Mouse (Mus musculus): Measurements from ENCODE around the gene Cnbp.

Cnbp gene

GRCm38 (mm10) chr6:87814486-87814885 lies 36.4 kb downstream of the Cnbp start:
- Histone ChIP-seq H3K4me1 (replicated peaks; ENCODE audit: low read depth, low read length) (peaks cover 32% of the 10 kb centered on the region), H3K9me3 (ENCODE audit: low read length) (no peaks in the 10 kb centered on the region), H3K4me3 (replicated peaks; ENCODE audit: low read length) (no peak overlapping the region), H3K27me3 (ENCODE audit: insufficient read depth, low read length) (peaks cover 20% of the 10 kb centered on the region), H3K36me3 (ENCODE audit: insufficient read depth, low read length) (peaks cover 62% of the 10 kb centered on the region)
- TF ChIP-seq POU5F1 (IDR thresholded peaks at IDR 0.05; ENCODE audit: borderline replicate concordance, low read length) = no peak

GRCm38 (mm10) chr6:87812656-87813055 lies 38.2 kb downstream of the Cnbp start:
- no peak for TF ChIP-seq NANOG (IDR thresholded peaks at IDR 0.05; ENCODE audit: borderline replicate concordance, low read length)
- TF ChIP-seq CTCF (conservative IDR thresholded peaks at IDR 0.05; ENCODE audit: low read length) = no peak
- TF ChIP-seq POU5F1 (IDR thresholded peaks at IDR 0.05; ENCODE audit: borderline replicate concordance, low read length) = no peak
- Histone ChIP-seq H3K9me3 (ENCODE audit: low read length) (no peaks in the 10 kb centered on the region), H3K4me1 (replicated peaks; ENCODE audit: low read depth, low read length) (peaks cover 29% of the 10 kb centered on the region), H3K4me3 (replicated peaks; ENCODE audit: low read length) (peak overlapping the region; percentile 90), H3K27me3 (ENCODE audit: insufficient read depth, low read length) (peaks cover 23% of the 10 kb centered on the region), H3K36me3 (ENCODE audit: insufficient read depth, low read length) (peaks cover 47% of the 10 kb centered on the region)

DNA sequence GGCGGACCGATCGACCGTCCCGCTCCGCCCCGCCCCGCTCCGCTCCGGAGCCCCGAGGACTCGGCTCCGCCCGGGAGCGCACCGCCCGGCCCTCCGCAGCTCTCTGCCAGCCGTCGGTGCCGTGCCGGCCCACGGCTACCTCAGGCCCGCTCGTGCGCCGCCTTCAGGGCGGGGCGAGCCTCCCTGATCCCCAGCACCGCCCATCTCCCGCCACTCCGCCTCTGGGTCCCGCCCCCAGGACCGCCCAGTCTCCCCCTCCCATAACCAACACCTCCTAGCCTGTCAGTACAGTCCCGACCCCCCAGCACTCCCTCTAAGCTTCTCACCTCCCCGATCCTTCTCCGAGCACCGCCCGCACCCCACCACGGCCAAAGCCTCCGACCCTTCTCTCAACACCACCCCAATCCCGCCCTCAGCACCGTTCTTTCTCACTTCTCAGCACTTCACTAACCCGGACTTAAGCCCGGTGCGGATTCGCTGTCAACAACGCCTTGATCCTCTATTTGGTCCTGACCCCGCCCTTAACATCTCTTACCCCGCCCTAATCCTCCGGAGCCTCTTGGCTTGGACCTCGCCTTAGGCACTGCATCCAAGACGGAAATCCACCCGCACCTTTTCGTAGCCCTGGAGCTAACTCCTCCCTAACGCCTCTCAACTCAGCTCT lies 39.1 kb downstream of the Cnbp start, which contains the start of gene Rab43:
Rab43 (minus strand) TSS at position 490 of the 664 bp plus-strand sequence.
- Histone ChIP-seq H3K27me3 (ENCODE audit: insufficient read depth, low read length) (peaks cover 23% of the 10 kb centered on the region), H3K4me1 (replicated peaks; ENCODE audit: low read depth, low read length) (peaks cover 25% of the 10 kb centered on the region), H3K4me3 (replicated peaks; ENCODE audit: low read length) (peak within 1 kb of the TSS; percentile 90), H3K9me3 (ENCODE audit: low read length) (no peaks in the 10 kb centered on the region), H3K36me3 (ENCODE audit: insufficient read depth, low read length) (peaks cover 39% of the 10 kb centered on the region)
- TF ChIP-seq NANOG (IDR thresholded peaks at IDR 0.05; ENCODE audit: borderline replicate concordance, low read length) (no peak), CTCF (conservative IDR thresholded peaks at IDR 0.05; ENCODE audit: low read length) (no peak), POU5F1 (IDR thresholded peaks at IDR 0.05; ENCODE audit: borderline replicate concordance, low read length) (no peak)

DNA sequence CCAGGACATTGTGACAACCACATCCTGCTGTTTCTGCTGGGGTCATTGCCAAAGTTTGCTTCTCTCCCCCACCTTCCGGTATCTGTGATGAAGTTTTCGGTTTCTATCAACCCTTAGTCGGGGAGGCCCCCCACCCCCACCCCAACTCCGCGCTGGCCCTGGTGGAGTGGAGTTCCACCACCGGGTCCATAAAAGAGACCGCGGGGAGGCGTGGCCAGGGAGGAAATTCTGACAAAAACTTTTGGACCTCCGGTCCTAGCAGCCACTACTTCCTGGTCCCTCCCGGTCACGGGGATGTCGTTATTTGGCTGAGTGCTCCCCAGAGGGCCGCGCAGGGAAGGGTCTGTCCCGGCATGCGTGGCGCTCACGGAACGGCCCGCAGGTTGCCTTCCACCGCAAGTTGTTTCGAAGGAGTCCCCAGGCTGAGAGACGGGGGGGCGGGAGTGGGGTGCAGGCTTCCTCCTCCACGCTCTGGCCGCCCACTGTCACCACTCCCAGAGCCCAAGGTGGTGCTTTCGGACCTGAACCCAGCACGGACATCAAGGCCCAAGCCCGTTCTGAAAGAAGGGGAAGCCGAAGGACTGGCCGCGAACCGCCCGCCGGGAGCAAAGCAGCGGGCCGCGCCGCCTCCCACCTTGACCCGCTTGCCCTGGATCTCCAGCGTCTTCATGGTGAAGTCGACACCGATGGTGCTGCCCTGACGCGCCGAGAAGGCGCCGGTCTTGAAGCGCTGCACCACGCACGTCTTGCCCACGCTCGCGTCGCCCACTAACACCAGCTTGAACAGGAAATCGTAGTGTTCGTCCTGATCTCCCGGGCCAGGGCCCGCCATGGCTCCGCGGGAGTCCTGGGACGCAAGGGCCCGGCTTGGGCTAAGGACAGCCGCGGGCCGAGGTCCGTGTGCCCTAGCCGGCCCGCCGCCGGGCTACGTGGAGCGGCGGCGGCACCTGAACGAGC lies 39.9 kb downstream of the Cnbp start:
- no peak for TF ChIP-seq CTCF (conservative IDR thresholded peaks at IDR 0.05; ENCODE audit: low read length)
- no peak for TF ChIP-seq POU5F1 (IDR thresholded peaks at IDR 0.05; ENCODE audit: borderline replicate concordance, low read length)
- no peak for TF ChIP-seq NANOG (IDR thresholded peaks at IDR 0.05; ENCODE audit: borderline replicate concordance, low read length)
- Histone ChIP-seq H3K4me3 (replicated peaks; ENCODE audit: low read length) (peak overlapping the region; percentile 90), H3K9me3 (ENCODE audit: low read length) (no peaks in the 10 kb centered on the region), H3K27me3 (ENCODE audit: insufficient read depth, low read length) (peaks cover 23% of the 10 kb centered on the region), H3K36me3 (ENCODE audit: insufficient read depth, low read length) (peaks cover 30% of the 10 kb centered on the region), H3K4me1 (replicated peaks; ENCODE audit: low read depth, low read length) (peaks cover 25% of the 10 kb centered on the region)

DNA sequence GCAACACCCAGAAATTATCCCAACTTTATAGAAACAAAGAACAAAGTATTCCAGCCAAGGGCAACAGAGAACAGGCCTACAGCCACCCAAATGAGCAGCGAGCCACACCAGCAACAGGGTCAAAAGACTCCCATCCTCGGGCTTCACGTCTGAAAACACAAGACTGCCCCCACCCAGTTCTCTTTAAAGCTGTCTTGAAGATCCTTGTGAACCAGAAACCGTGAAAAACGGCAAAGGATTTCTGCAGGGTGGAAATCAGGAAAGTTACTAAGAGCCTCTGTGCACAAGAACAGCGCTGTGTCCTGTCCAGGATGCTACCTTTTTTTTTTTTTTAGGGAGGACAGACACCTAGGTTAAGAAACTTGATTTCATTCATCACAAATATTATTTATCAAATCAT lies 40.6 kb downstream of the Cnbp start:
- H3K9me3 ChIP-seq (ENCODE audit: low read length) = no peaks in the 10 kb centered on the region
- TF ChIP-seq NANOG (IDR thresholded peaks at IDR 0.05; ENCODE audit: borderline replicate concordance, low read length) = no peak
- TF ChIP-seq POU5F1 (IDR thresholded peaks at IDR 0.05; ENCODE audit: borderline replicate concordance, low read length) = no peak
- TF ChIP-seq CTCF (conservative IDR thresholded peaks at IDR 0.05; ENCODE audit: low read length) = no peak
- H3K27me3 ChIP-seq (ENCODE audit: insufficient read depth, low read length) = peaks cover 23% of the 10 kb centered on the region

DNA sequence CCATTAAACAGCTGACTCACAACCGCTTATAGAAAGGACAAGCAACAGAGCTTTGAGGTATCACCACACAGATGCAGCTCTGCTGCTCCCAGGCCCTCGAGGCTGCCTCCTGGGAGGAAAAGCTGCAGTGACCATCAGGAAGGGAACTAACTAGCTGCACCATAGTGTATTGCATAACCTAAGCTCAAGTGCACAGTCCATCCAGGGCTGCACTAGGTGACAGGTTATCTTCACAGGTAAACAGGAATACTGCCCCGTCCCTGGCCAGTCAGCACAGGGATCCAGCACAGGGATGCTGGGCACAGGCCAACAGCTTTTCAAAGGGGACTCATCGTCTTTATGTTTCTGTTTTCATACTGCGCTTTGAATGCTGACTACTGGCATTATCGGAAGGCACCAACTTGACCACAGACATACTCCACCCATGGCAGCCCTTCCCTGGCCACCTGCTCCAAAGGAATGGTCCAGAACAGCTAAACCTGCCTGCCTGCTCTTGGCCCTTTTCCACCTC lies 41.2 kb downstream of the Cnbp start:
- Histone ChIP-seq H3K4me1 (replicated peaks; ENCODE audit: low read depth, low read length) (peaks cover 25% of the 10 kb centered on the region), H3K9me3 (ENCODE audit: low read length) (no peaks in the 10 kb centered on the region), H3K36me3 (ENCODE audit: insufficient read depth, low read length) (peaks cover 18% of the 10 kb centered on the region), H3K4me3 (replicated peaks; ENCODE audit: low read length) (no peak overlapping the region), H3K27me3 (ENCODE audit: insufficient read depth, low read length) (peaks cover 23% of the 10 kb centered on the region)
- TF ChIP-seq POU5F1 (IDR thresholded peaks at IDR 0.05; ENCODE audit: borderline replicate concordance, low read length) (no peak), CTCF (conservative IDR thresholded peaks at IDR 0.05; ENCODE audit: low read length) (no peak), NANOG (IDR thresholded peaks at IDR 0.05; ENCODE audit: borderline replicate concordance, low read length) (no peak)

More for the DNA sequence above, 40.6 kb downstream of the Cnbp start:
- Histone ChIP-seq H3K36me3 (ENCODE audit: insufficient read depth, low read length) (peaks cover 24% of the 10 kb centered on the region), H3K4me1 (replicated peaks; ENCODE audit: low read depth, low read length) (peaks cover 25% of the 10 kb centered on the region), H3K4me3 (replicated peaks; ENCODE audit: low read length) (peak overlapping the region; percentile 90)

- peaks cover 25% of the 10 kb centered on the region for H3K4me1 ChIP-seq (replicated peaks; ENCODE audit: low read depth, low read length)
- H3K27me3 ChIP-seq (ENCODE audit: insufficient read depth, low read length) = peaks cover 23% of the 10 kb centered on the region
- H3K4me3 ChIP-seq (replicated peaks; ENCODE audit: low read length) = no peak overlapping the region
- no peaks in the 10 kb centered on the region for H3K9me3 ChIP-seq (ENCODE audit: low read length)
- no peak for TF ChIP-seq POU5F1 (IDR thresholded peaks at IDR 0.05; ENCODE audit: borderline replicate concordance, low read length)
- TF ChIP-seq CTCF (conservative IDR thresholded peaks at IDR 0.05; ENCODE audit: low read length) = no peak
- no peak for TF ChIP-seq NANOG (IDR thresholded peaks at IDR 0.05; ENCODE audit: borderline replicate concordance, low read length)
- H3K36me3 ChIP-seq (ENCODE audit: insufficient read depth, low read length) = peaks cover 13% of the 10 kb centered on the region
Measured at GRCm38 (mm10) chr6:87809144-87809543, 41.8 kb downstream of the Cnbp start.

DNA sequence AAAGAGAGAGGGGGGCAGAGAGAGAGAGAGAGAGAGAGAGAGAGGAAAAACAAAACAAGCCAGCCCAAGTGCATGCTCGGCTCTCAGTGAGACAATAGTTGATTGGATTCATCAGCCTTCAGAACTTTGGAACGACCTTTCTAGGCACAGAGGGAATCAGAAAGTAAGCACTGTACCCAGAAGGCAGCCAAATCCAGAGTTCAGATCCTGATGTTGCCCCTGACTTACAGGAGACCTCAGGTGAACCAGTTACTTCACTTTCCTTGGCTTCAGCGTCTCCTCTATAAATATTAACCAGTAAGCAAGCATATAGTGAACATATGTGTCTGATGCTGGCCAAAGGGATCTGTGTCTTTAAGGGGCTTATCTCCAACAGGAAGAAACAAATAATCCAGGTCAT lies 42.4 kb downstream of the Cnbp start:
- peaks cover 25% of the 10 kb centered on the region for H3K4me1 ChIP-seq (replicated peaks; ENCODE audit: low read depth, low read length)
- no peaks in the 10 kb centered on the region for H3K9me3 ChIP-seq (ENCODE audit: low read length)
- peaks cover 8% of the 10 kb centered on the region for H3K36me3 ChIP-seq (ENCODE audit: insufficient read depth, low read length)
- TF ChIP-seq CTCF (conservative IDR thresholded peaks at IDR 0.05; ENCODE audit: low read length) (no peak), POU5F1 (IDR thresholded peaks at IDR 0.05; ENCODE audit: borderline replicate concordance, low read length) (no peak), NANOG (IDR thresholded peaks at IDR 0.05; ENCODE audit: borderline replicate concordance, low read length) (no peak)
- H3K27me3 ChIP-seq (ENCODE audit: insufficient read depth, low read length) = peaks cover 23% of the 10 kb centered on the region
- no peak overlapping the region for H3K4me3 ChIP-seq (replicated peaks; ENCODE audit: low read length)
